Mouse (Mus musculus) layer of hippocampus, adult 2 months (tissue): ENCODE data around the gene Csrnp3. TPM values are rescaled to one million over a fixed set of nuclear protein-coding genes. Genes with fewer than 3 reads are reported as not detected.

Source experiments
- DNase-seq, 2 experiments: peaks; one replicate each; pipeline ENCODE4 v3.0.0; 2022; ENCODE audit warnings: low spot score in 2 of 2
- H3K27ac ChIP-seq: fragments of 200-600 bp; 2 replicates; pipeline ENCODE4 v1.8.1; 2022
- H3K4me3 ChIP-seq: fragments of 200-600 bp; 2 replicates; pipeline ENCODE4 v1.8.1; 2022; ENCODE audit warnings: mild to moderate bottlenecking
- CTCF ChIP-seq: fragments of 200-600 bp; conservative IDR thresholded peaks from 2 replicates; pipeline ENCODE4 v1.8.1; 2022; ENCODE audit warnings: antibody characterized with exemption, mild to moderate bottlenecking, moderate library complexity
- total RNA-seq, 2 experiments: library from RNA; stranded (reverse); gene quantifications; 2 replicates each; pipeline ENCODE4 v1.2.3; 2021

The Csrnp3 gene
- total RNA-seq, 2 experiments from 2014 or later, result 70.8 to 76.0 TPM

GRCm38 (mm10) chr2:65981470-65981869 lies 135.9 kb downstream of the Csrnp3 start:
- Histone ChIP-seq H3K4me3 (no peak overlapping the region), H3K27ac (peak overlapping the region; percentile 46; the same call in 1 of the 2 replicates)
- TF ChIP-seq CTCF, result no peak
- DNase-seq, result no peak

GRCm38 (mm10) chr2:65981965-65982364 lies 136.4 kb downstream of the Csrnp3 start:
- no peak for DNase-seq
- no peak for TF ChIP-seq CTCF
- Histone ChIP-seq H3K4me3 (no peak overlapping the region), H3K27ac (peak overlapping the region; percentile 46; the same call in 1 of the 2 replicates)

- no peak overlapping the region for H3K27ac ChIP-seq
- TF ChIP-seq CTCF, result no peak
- H3K4me3 ChIP-seq, result no peak overlapping the region
- DNase-seq, result no peak
Measured at GRCm38 (mm10) chr2:65985706-65986105, 140.1 kb downstream of the Csrnp3 start.

GRCm38 (mm10) chr2:65987069-65987468 lies 141.5 kb downstream of the Csrnp3 start:
- DNase-seq, result no peak
- no peak overlapping the region for H3K27ac ChIP-seq
- TF ChIP-seq CTCF, result no peak
- H3K4me3 ChIP-seq, result no peak overlapping the region

GRCm38 (mm10) chr2:65987588-65987987 lies 142.0 kb downstream of the Csrnp3 start:
- DNase-seq, result no peak
- no peak overlapping the region for H3K27ac ChIP-seq
- no peak for TF ChIP-seq CTCF
- no peak overlapping the region for H3K4me3 ChIP-seq

GRCm38 (mm10) chr2:65988788-65989187 lies 143.2 kb downstream of the Csrnp3 start:
- H3K4me3 ChIP-seq, result no peak overlapping the region
- no peak for TF ChIP-seq CTCF
- no peak overlapping the region for H3K27ac ChIP-seq

GRCm38 (mm10) chr2:65990108-65990507 lies 144.5 kb downstream of the Csrnp3 start:
- DNase-seq, result no peak
- TF ChIP-seq CTCF, result peak; percentile 65
- H3K4me3 ChIP-seq, result no peak overlapping the region
- no peak overlapping the region for H3K27ac ChIP-seq

More at GRCm38 (mm10) chr2:65988788-65989187, 143.2 kb downstream of the Csrnp3 start:
- no peak for DNase-seq

GRCm38 (mm10) chr2:65990754-65991153 lies 145.2 kb downstream of the Csrnp3 start:
- Histone ChIP-seq H3K27ac (no peak overlapping the region), H3K4me3 (no peak overlapping the region)
- TF ChIP-seq CTCF, result no peak
- no peak for DNase-seq

GRCm38 (mm10) chr2:65993371-65993770 lies 147.8 kb downstream of the Csrnp3 start:
- no peak for DNase-seq
- H3K4me3 ChIP-seq, result no peak overlapping the region
- no peak for TF ChIP-seq CTCF
- H3K27ac ChIP-seq, result peak overlapping the region; percentile 2

- DNase-seq, result no peak
- Histone ChIP-seq H3K27ac (peak overlapping the region; percentile 73), H3K4me3 (peak overlapping the region; percentile 3)
- TF ChIP-seq CTCF, result no peak
Measured at GRCm38 (mm10) chr2:65994886-65995468, 149.4 kb downstream of the Csrnp3 start.

GRCm38 (mm10) chr2:65998747-65999146 lies 153.2 kb downstream of the Csrnp3 start:
- Histone ChIP-seq H3K4me3 (no peak overlapping the region), H3K27ac (no peak overlapping the region)
- DNase-seq, result no peak
- TF ChIP-seq CTCF, result no peak

GRCm38 (mm10) chr2:66008995-66009654 lies 163.6 kb downstream of the Csrnp3 start:
- DNase-seq, result no peak
- no peak for TF ChIP-seq CTCF
- H3K4me3 ChIP-seq, result no peak overlapping the region; the same call in 1 of the 2 replicates
- H3K27ac ChIP-seq, result peak overlapping the region; percentile 48

- no peak for DNase-seq
- H3K27ac ChIP-seq, result no peak overlapping the region
- TF ChIP-seq CTCF, result no peak
- H3K4me3 ChIP-seq, result no peak overlapping the region
Measured at GRCm38 (mm10) chr2:66009677-66010076, 164.1 kb downstream of the Csrnp3 start.

- no peak for TF ChIP-seq CTCF
- Histone ChIP-seq H3K27ac (no peak overlapping the region), H3K4me3 (no peak overlapping the region)
- DNase-seq, result no peak
Measured at GRCm38 (mm10) chr2:66018711-66019110, 173.1 kb downstream of the Csrnp3 start.
